In the genomic region with DNA sequence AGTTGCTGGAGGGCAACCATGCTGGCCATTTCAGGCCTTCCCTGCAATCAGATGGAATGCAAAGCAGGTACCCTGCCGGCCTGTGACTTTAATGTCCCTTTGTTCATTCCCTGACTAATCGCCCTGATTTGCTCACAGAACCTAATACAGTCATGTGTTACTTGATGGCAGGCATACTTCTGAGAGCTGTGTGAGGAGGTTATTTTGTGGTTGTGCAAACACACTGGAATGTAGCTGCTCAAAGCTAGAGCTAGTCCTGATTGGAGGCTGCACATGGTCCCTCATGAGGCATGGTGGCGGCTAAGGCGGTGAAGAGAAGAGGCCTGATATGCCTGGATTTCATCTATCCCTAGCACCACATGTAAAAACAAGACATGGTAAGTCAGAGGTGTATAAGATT, we compare ENCODE assay signal across 31 mouse cellular contexts. TPM values are rescaled to one million over a fixed set of nuclear protein-coding genes. Genes with fewer than 3 reads are reported as not detected.
DNase-seq lines count a peak whose midpoint lies in the region; ATAC-seq and TF ChIP-seq lines count a peak whose summit lies in the region.
"Had no signal": no experiment of that assay in that cellular context is flagged by ENCODE, and none has a peak within 500 bp of the region (broad histone marks: within the 10 kb centered on the region; RNA-seq: fewer than 3 reads in every experiment).

No protein-coding gene starts in this region.

- no peak for DNase-seq in kidney, adult 18-20 months
- DNase-seq in 3T3-L1 (ENCODE audit: low read depth, low spot score) = peak; percentile 22
- DNase-seq in Patski (ENCODE audit: low read depth, low spot score) = no peak
- DNase-seq in forelimb bud, embryonic 11.5 days (ENCODE audit: low read depth, low spot score) = peak; percentile 23
- no peak for DNase-seq in layer of hippocampus, postnatal 36 days
- no peak for DNase-seq in cerebellum, postnatal 36 days
- DNase-seq: adrenal gland, postnatal 10 days; cerebellum, adult 8-10 months; cerebellum, postnatal 25 days; embryo, embryonic 11 days; gastrocnemius, postnatal 25 days; heart, adult 11 months; heart, postnatal 4 days; kidney, adult 11 months; liver; lung, adult 2 months; lung, postnatal 14 days; retina, postnatal 1 day; right cerebral cortex, postnatal 25 days; thymus, postnatal 14 days had no signal

- ATAC-seq in kidney, embryonic 15.5 days (replicated peaks; ENCODE audit: low FRiP score) = no peak
- ATAC-seq in Patski = peak; percentile 51
- ATAC-seq: forebrain, embryonic 14.5 days; inflammation-experienced regulatory T-cells, adult 6 months; midbrain, embryonic 16.5 days had no signal

- H3K9ac ChIP-seq in kidney, embryonic 15.5 days = no peak overlapping the region
- H3K9ac ChIP-seq: heart, embryonic 12.5 days; hindbrain, embryonic 15.5 days; liver, embryonic 14.5 days; neural tube, embryonic 13.5 days had no signal

- POLR2A ChIA-PET in Patski (lab: Charles Lee) = no interaction called here

- H3K36me3 ChIP-seq in kidney, embryonic 15.5 days = no peaks in the 10 kb centered on the region
- H3K36me3 ChIP-seq: embryonic facial prominence, embryonic 13.5 days; heart, embryonic 12.5 days; hindbrain, embryonic 15.5 days; neural tube, embryonic 13.5 days had no signal

- WGBS in kidney, embryonic 15.5 days = 71% methylated on average over 4 of the region's 4 CpGs

- in situ Hi-C loops in Patski (cut with MboI; ENCODE audit: low pct_unique_long_range_greater_than_20kb) = no loop called here

- H3K4me1 ChIP-seq in kidney, embryonic 15.5 days = peaks cover 20% of the 10 kb centered on the region
- H3K4me1 ChIP-seq: hindbrain, embryonic 15.5 days had no signal

- H3K9me3 ChIP-seq in kidney, embryonic 15.5 days (replicated peaks) = no peaks in the 10 kb centered on the region; the same call in 1 of the 2 replicates
- H3K9me3 ChIP-seq: embryonic facial prominence, embryonic 13.5 days; heart, embryonic 12.5 days; hindbrain, embryonic 15.5 days; neural tube, embryonic 13.5 days had no signal

- H3K4me2 ChIP-seq in kidney, embryonic 15.5 days = no peak overlapping the region
- H3K4me2 ChIP-seq: embryonic facial prominence, embryonic 13.5 days; heart, embryonic 12.5 days; hindbrain, embryonic 15.5 days; midbrain, embryonic 11.5 days; neural tube, embryonic 13.5 days had no signal

- no peak for TF ChIP-seq CTCF in Patski (IDR thresholded peaks at IDR 0.05)

- no peak overlapping the region for H3K4me3 ChIP-seq in kidney, embryonic 15.5 days (replicated peaks)
- H3K4me3 ChIP-seq: embryonic facial prominence, embryonic 13.5 days; heart, embryonic 12.5 days; hindbrain, embryonic 15.5 days; myocyte; neural tube, embryonic 13.5 days had no signal

- H3K27me3 ChIP-seq in kidney, embryonic 15.5 days = no peaks in the 10 kb centered on the region
- H3K27me3 ChIP-seq in Patski = no peaks in the 10 kb centered on the region
- H3K27me3 ChIP-seq: embryonic facial prominence, embryonic 13.5 days; heart, embryonic 12.5 days; hindbrain, embryonic 15.5 days; neural tube, embryonic 13.5 days had no signal

- CTCF ChIA-PET in Patski (lab: Charles Lee) = interaction anchor here (0.9 kb wide), 1 partner anchor 19 kb away, joined by 3 read pairs; no protein-coding TSS in a partner anchor

- H3K27ac ChIP-seq in kidney, embryonic 15.5 days = peak overlapping the region; percentile 73
- H3K27ac ChIP-seq: embryonic facial prominence, embryonic 13.5 days; hindbrain, embryonic 15.5 days; liver, embryonic 14.5 days; neural tube, embryonic 13.5 days had no signal

RNA-seq across cellular contexts. Expression of gene Cryl1, which starts 50.2 kb away (rescaled TPM):
- 26.8 and 26.9 TPM in 2 replicates for polyA plus RNA-seq in kidney, embryonic 15.5 days (2015; fragmentation: Nextera tagmentation; extraction: Ambion mirVana)
- 5.9 TPM for polyA plus RNA-seq in Patski (2021)
- 10 to 100 TPM; 16.5 to 17.8 TPM for total RNA-seq in layer of hippocampus, postnatal 36 days (2021)

Comparison
In these comparisons a context has a peak if more than half of its experiments do, and no peak if none do; other contexts are left out.
1. DNase-seq: peak in 3T3-L1 (single experiment) and forelimb bud, embryonic 11.5 days (single experiment); none in kidney, adult 18-20 months (single experiment), Patski (single experiment), layer of hippocampus, postnatal 36 days (0 of 2) and cerebellum, postnatal 36 days (0 of 2).